Mouse (Mus musculus) limb, embryonic 13.5 days (tissue): ENCODE data around the gene Exo1. TPM values are rescaled to one million over a fixed set of nuclear protein-coding genes. Genes with fewer than 3 reads are reported as not detected.

Source experiments
- ATAC-seq: fragments of 200-750 bp; cut with Nextera tagmentation; 2 replicates; pipeline ENCODE4 v1.8.0; 2017; ENCODE audit warnings: low read depth, moderate number of reproducible peaks, moderate TSS enrichment; ENCODE audit not compliant: low FRiP score
- H3K27ac ChIP-seq: fragments of 300-500 bp; sonication (generic); 2 replicates; pipeline ENCODE4 v1.5.1; 2015; ENCODE audit warnings: inconsistent platforms, mild to moderate bottlenecking, moderate library complexity
- H3K27me3 ChIP-seq: fragments of 300-500 bp; sonication (generic); 2 replicates; pipeline ENCODE4 v1.6.1; 2015; ENCODE audit warnings: mild to moderate bottlenecking, inconsistent platforms
- H3K36me3 ChIP-seq: fragments of 300-500 bp; sonication (generic); 2 replicates; pipeline ENCODE4 v1.6.1; 2015; ENCODE audit warnings: inconsistent platforms, mild to moderate bottlenecking, moderate library complexity
- H3K4me1 ChIP-seq: fragments of 300-500 bp; sonication (generic); 2 replicates; pipeline ENCODE4 v1.6.1; 2015; ENCODE audit warnings: inconsistent platforms
- H3K4me2 ChIP-seq: fragments of 300-500 bp; sonication (generic); replicated peaks from 2 replicates; pipeline ENCODE4 v1.6.1; 2015; ENCODE audit warnings: inconsistent platforms, mild to moderate bottlenecking, moderate library complexity
- H3K4me3 ChIP-seq: fragments of 300-500 bp; sonication (generic); 2 replicates; pipeline ENCODE4 v1.5.1; 2015; ENCODE audit warnings: moderate library complexity, mild to moderate bottlenecking, inconsistent platforms
- H3K9ac ChIP-seq: fragments of 300-500 bp; sonication (generic); 2 replicates; pipeline ENCODE4 v1.6.1; 2015; ENCODE audit warnings: mild to moderate bottlenecking, inconsistent platforms
- H3K9me3 ChIP-seq: fragments of 300-500 bp; sonication (generic); 2 replicates; pipeline ENCODE4 v1.6.1; 2016; ENCODE audit warnings: inconsistent platforms
- WGBS: fragments of 180-500 bp; shearing (Covaris S2); methylation state at CpG from one replicate; pipeline ENCODE4 v1.1.7; 2015; 5-methylcytosine and 5-hydroxymethylcytosine counted together
- polyA plus RNA-seq: library from polyadenylated mRNA; unstranded; fragments of >200 nt; fragmentation: Nextera tagmentation; extraction: Ambion mirVana; gene quantifications from 2 replicates; pipeline ENCODE4 v1.2.1, GENCODE M21; 2015

Exo1 gene
- polyA plus RNA-seq, 1 experiment from 2014 or later: 74.6 TPM

- Histone ChIP-seq H3K36me3 (no peaks in the 10 kb centered on the region), H3K9me3 (no peaks in the 10 kb centered on the region), H3K9ac (no peak within 1 kb of the TSS), H3K4me3 (no peak within 1 kb of the TSS), H3K27me3 (no peaks in the 10 kb centered on the region), H3K27ac (no peak within 1 kb of the TSS), H3K4me2 (no peak within 1 kb of the TSS), H3K4me1 (no peaks in the 10 kb centered on the region)
- ATAC-seq: no peak
- 87% methylated on average over 9 of the region's 9 CpGs for WGBS
Measured at GRCm38 (mm10) chr1:175920029-175920428, 39.6 kb downstream of the Exo1 start, which contains the start of gene Gm38100. Gene Gm38100 (plus strand): TSS chr1:175920329.

GRCm38 (mm10) chr1:175921091-175921490 is 40.7 kb downstream of the Exo1 start:
- 90% methylated on average over 8 of the region's 8 CpGs for WGBS
- Histone ChIP-seq H3K9me3 (no peaks in the 10 kb centered on the region), H3K4me1 (no peaks in the 10 kb centered on the region), H3K4me2 (no peak overlapping the region), H3K27me3 (no peaks in the 10 kb centered on the region), H3K4me3 (no peak overlapping the region), H3K36me3 (no peaks in the 10 kb centered on the region), H3K27ac (no peak overlapping the region), H3K9ac (no peak overlapping the region)
- ATAC-seq: no peak

DNA sequence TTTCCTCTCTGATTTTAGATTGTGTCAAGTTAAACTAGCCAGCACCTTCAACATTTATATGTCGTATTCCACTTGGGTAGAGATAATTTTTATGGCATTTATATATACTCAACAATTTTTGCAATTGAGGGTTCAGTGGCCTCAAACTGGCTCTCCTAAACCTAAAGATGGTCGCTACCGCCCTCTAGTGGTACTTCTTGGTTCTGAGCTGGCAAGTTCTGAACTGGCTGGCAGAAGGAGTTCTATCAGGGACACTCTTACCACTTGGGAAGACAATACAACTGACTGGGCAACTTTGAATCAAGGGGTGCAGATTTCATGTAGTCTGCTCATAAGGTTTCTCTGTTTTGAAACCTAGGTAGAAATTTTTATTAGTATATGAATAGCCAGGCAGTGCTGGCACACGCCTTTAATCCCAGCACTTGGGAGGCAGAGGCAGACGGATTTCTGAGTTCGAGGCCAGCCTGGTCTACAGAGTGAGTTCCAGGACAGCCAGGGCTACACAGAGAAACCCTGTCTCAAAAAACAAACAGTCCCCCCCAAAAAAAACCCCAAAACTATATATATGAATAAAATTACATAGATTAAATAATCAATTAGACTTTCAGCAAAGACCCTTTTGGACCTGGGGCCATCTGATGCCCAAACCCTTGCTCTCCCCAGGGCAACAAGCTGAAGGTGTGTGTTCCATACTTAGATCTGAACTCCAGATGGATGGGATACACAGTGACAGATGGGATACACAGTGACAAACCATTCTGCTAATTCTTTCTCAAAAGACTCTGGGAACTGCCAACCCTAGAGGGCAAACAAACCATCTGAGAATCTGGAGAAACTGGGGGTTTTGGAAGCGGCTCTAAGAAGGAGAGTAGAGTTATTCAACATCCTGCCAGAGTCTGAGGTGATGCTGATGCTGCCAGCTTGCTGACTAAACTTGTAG is 43.7 kb downstream of the Exo1 start:
- Histone ChIP-seq H3K4me3 (no peak overlapping the region), H3K27me3 (no peaks in the 10 kb centered on the region), H3K27ac (no peak overlapping the region), H3K9ac (no peak overlapping the region), H3K9me3 (no peaks in the 10 kb centered on the region), H3K4me2 (no peak overlapping the region), H3K4me1 (no peaks in the 10 kb centered on the region), H3K36me3 (no peaks in the 10 kb centered on the region)
- peak; percentile 32; the same call in 1 of the 2 replicates for ATAC-seq
- WGBS: 55% methylated on average over 7 of the region's 7 CpGs

DNA sequence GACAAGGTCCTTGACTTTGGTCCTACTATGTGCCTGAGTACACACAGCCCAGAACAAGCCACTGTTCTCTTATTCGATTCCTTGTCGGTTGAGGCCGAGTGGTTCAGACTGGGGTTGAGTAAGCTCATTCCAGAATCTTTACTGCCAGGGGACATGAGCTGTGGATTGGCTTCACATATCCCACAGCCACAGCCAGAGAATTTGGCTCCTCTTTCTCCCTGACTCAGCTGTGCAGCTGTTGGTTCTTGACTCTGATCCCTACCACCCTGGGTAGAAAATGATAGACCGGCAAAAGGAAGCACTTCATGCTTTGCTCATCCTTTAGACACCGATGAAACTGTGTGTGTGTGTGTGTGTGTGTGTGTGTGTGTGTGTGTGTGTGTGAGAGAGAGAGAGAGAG is 51.0 kb downstream of the Exo1 start:
- Histone ChIP-seq H3K4me2 (no peak overlapping the region), H3K9ac (no peak overlapping the region), H3K9me3 (no peaks in the 10 kb centered on the region), H3K27me3 (no peaks in the 10 kb centered on the region), H3K4me3 (no peak overlapping the region), H3K27ac (no peak overlapping the region), H3K36me3 (no peaks in the 10 kb centered on the region), H3K4me1 (no peaks in the 10 kb centered on the region)
- WGBS: 85% methylated on average over 5 of the region's 5 CpGs
- ATAC-seq: no peak

- no peaks in the 10 kb centered on the region for H3K9me3 ChIP-seq
- WGBS: 12% methylated on average over 11 of the region's 11 CpGs
- no peaks in the 10 kb centered on the region for H3K4me1 ChIP-seq
- no peaks in the 10 kb centered on the region for H3K36me3 ChIP-seq
- H3K9ac ChIP-seq: no peak overlapping the region
- H3K27ac ChIP-seq: no peak overlapping the region
- no peaks in the 10 kb centered on the region for H3K27me3 ChIP-seq
- ATAC-seq: peak; percentile 87
- peak overlapping the region; percentile 52 for H3K4me2 ChIP-seq
- peak overlapping the region; percentile 13; the same call in 1 of the 2 replicates for H3K4me3 ChIP-seq
Measured at GRCm38 (mm10) chr1:175936282-175936737, 55.9 kb downstream of the Exo1 start.

DNA sequence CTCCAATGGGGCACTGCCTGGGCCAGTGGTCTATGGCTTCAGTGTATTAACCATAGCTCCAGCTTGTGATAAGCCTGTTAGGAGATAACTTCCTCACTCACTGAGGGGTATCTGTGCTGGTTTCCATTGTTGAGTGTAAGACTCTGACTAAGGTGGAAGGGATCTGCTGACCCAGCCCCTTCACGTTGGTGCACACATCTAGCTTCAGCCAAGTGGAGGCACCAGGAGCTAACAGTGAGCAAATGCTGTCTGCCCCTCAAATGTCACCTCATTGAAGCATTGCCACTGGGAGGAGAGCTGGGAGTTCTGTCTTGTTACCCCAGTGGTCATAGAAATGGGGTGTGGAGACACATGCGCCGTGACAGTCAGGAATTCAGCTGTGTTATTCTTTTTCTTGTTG is 58.4 kb downstream of the Exo1 start:
- Histone ChIP-seq H3K4me1 (no peaks in the 10 kb centered on the region), H3K9ac (no peak overlapping the region), H3K36me3 (no peaks in the 10 kb centered on the region), H3K4me2 (no peak overlapping the region), H3K9me3 (no peaks in the 10 kb centered on the region), H3K4me3 (no peak overlapping the region), H3K27me3 (no peaks in the 10 kb centered on the region), H3K27ac (no peak overlapping the region)
- ATAC-seq: no peak
- 76% methylated on average over 3 of the region's 3 CpGs for WGBS

DNA sequence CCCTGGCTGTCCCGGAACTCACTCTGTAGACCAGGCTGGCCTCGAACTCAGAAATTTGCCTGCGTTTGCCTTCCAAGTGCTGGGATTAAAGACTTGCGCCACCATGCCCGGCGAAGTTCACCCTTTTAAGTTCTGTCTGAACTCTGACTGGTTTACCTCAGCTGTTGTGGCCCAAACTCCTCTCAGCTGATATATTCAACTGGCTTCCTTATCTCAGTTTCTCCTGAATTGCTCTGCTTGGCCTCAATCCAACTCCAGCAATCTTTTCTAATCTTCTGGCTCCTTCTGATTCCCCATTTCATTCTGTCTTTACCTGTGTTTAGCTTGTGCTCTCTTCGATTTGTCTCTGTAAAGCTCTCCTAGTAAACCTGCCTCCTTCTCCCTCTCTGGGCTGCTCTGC is 62.8 kb downstream of the Exo1 start:
- ATAC-seq: no peak

GRCm38 (mm10) chr1:175946718-175947315 is 66.4 kb downstream of the Exo1 start:
- Histone ChIP-seq H3K4me1 (no peaks in the 10 kb centered on the region), H3K27me3 (no peaks in the 10 kb centered on the region), H3K36me3 (no peaks in the 10 kb centered on the region), H3K9ac (no peak overlapping the region), H3K27ac (no peak overlapping the region), H3K9me3 (no peaks in the 10 kb centered on the region), H3K4me2 (no peak overlapping the region), H3K4me3 (no peak overlapping the region)
- 78% methylated on average over 4 of the region's 4 CpGs for WGBS
- no peak for ATAC-seq

More for the DNA sequence above, 62.8 kb downstream of the Exo1 start:
- Histone ChIP-seq H3K27ac (no peak overlapping the region), H3K27me3 (no peaks in the 10 kb centered on the region), H3K4me1 (no peaks in the 10 kb centered on the region), H3K9ac (no peak overlapping the region), H3K9me3 (no peaks in the 10 kb centered on the region), H3K36me3 (no peaks in the 10 kb centered on the region), H3K4me2 (no peak overlapping the region), H3K4me3 (no peak overlapping the region)
- WGBS: 91% methylated on average over 7 of the region's 7 CpGs

DNA sequence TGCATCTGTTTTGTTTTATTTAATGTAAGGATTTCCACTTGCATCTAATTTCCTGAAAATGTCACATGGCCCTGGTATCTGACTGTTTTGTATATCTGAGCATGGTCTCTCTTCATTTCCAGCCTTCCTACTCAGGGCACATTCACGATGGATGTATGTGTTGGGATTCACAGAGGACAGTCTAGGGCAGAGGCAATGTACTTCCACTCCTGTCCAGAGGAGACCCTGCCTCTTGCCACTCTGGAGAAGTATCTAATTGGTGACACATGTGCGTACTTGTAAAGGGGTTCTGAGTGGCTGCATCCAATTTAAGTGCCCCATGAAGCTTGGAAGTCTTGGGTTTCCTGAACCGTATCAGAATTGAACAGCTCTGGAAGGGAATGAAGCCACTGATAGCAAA is 70.0 kb downstream of the Exo1 start:
- ATAC-seq: peak; percentile 59; the same call in 1 of the 2 replicates
- H3K9ac ChIP-seq: no peak overlapping the region
- H3K4me2 ChIP-seq: no peak overlapping the region
- no peak overlapping the region for H3K27ac ChIP-seq
- H3K4me3 ChIP-seq: no peak overlapping the region
- no peaks in the 10 kb centered on the region for H3K4me1 ChIP-seq
- no peaks in the 10 kb centered on the region for H3K36me3 ChIP-seq
- no peaks in the 10 kb centered on the region for H3K27me3 ChIP-seq
- 39% methylated on average over 3 of the region's 3 CpGs for WGBS
- H3K9me3 ChIP-seq: no peaks in the 10 kb centered on the region

DNA sequence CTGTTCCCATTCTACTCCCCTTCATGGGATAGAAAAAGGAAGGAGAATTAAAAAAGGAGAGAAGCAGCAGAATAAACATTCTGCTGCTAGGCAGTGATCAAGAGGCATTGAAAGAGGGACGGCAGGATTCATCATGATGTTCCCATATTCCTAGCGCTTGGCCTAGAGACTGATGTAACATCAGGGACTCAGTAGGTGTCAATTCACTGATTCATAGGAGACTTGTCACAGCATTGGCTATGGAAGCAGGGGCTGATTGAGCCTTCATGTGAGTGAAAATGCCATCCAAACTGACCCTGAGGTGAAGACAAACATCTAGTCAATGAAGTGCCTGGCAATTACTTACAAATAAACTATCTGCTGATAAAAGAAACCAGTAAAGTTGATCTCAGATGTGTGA is 70.5 kb downstream of the Exo1 start:
- no peak for ATAC-seq
- H3K4me2 ChIP-seq: no peak overlapping the region
- H3K27ac ChIP-seq: no peak overlapping the region
- H3K4me1 ChIP-seq: no peaks in the 10 kb centered on the region
- H3K9me3 ChIP-seq: no peaks in the 10 kb centered on the region
- H3K4me3 ChIP-seq: no peak overlapping the region
- no peaks in the 10 kb centered on the region for H3K36me3 ChIP-seq
- no peaks in the 10 kb centered on the region for H3K27me3 ChIP-seq
- no peak overlapping the region for H3K9ac ChIP-seq
- 91% methylated on average over 2 of the region's 2 CpGs for WGBS

DNA sequence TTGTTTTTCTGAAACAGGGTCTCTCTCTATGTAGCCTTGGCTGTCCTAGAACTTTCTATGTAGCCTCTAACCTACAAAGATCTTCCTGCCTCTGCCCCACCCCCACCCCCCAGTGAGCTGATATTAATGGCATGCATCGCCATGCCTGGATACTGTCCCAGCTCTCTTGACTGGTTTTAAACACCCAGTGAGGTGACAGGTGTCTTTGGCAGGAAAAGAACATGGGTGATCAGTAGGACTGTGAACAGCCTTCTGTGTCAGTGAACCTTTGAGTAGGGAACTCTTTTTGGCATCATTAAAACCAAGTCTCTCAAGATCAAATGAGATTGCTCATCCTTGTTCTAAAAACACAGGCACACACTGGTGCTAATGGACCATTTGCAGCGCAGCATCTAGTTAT is 81.4 kb downstream of the Exo1 start:
- H3K4me1 ChIP-seq: no peaks in the 10 kb centered on the region
- H3K27ac ChIP-seq: no peak overlapping the region
- ATAC-seq: no peak
- H3K27me3 ChIP-seq: no peaks in the 10 kb centered on the region
- H3K9ac ChIP-seq: no peak overlapping the region
- no peaks in the 10 kb centered on the region for H3K36me3 ChIP-seq
- H3K4me2 ChIP-seq: no peak overlapping the region
- WGBS: 88% methylated on average over 2 of the region's 2 CpGs
- H3K9me3 ChIP-seq: no peaks in the 10 kb centered on the region
- no peak overlapping the region for H3K4me3 ChIP-seq
